Mouse (Mus musculus) liver, embryonic 16.5 days (tissue): ENCODE results near the gene Rpgrip1l. TPM values are rescaled to one million over a fixed set of nuclear protein-coding genes. Genes with fewer than 3 reads are reported as not detected.

ENCODE experiments used
- ATAC-seq: fragments of 200-750 bp; cut with Nextera tagmentation; 2 replicates; pipeline ENCODE4 v1.8.0; 2017; ENCODE audit warnings: low read depth, mild to moderate bottlenecking, moderate number of reproducible peaks, moderate library complexity
- H3K27ac ChIP-seq: fragments of 300-500 bp; sonication (generic); 2 replicates; pipeline ENCODE4 v1.5.1; 2014; ENCODE audit warnings: mild to moderate bottlenecking, low read length
- H3K27me3 ChIP-seq: fragments of 300-500 bp; sonication (generic); 2 replicates; pipeline ENCODE4 v1.6.1; 2014; ENCODE audit warnings: low read depth, low read length, mixed read lengths; ENCODE audit not compliant: control insufficient read depth, insufficient read depth
- H3K36me3 ChIP-seq: fragments of 300-500 bp; sonication (generic); 2 replicates; pipeline ENCODE4 v1.6.1; 2014; ENCODE audit warnings: mild to moderate bottlenecking; ENCODE audit not compliant: control insufficient read depth, insufficient read depth
- H3K4me1 ChIP-seq: fragments of 300-500 bp; sonication (generic); 2 replicates; pipeline ENCODE4 v1.6.1; 2014; ENCODE audit warnings: low read depth, low read length, mixed read lengths; ENCODE audit not compliant: control insufficient read depth
- H3K4me2 ChIP-seq: fragments of 300-500 bp; sonication (generic); 2 replicates; pipeline ENCODE4 v1.6.1; 2014; ENCODE audit warnings: low read depth, low read length, mixed read lengths
- H3K4me3 ChIP-seq: fragments of 300-500 bp; sonication (generic); 2 replicates; pipeline ENCODE4 v1.5.1; 2014; ENCODE audit warnings: low read depth, mild to moderate bottlenecking, low read length
- H3K9ac ChIP-seq: fragments of 300-500 bp; sonication (generic); 2 replicates; pipeline ENCODE4 v1.6.1; 2014; ENCODE audit warnings: low read depth, low read length
- H3K9me3 ChIP-seq: fragments of 300-500 bp; sonication (generic); replicated peaks from 2 replicates; pipeline ENCODE4 v1.6.1; 2016; ENCODE audit warnings: low read length; ENCODE audit not compliant: control insufficient read depth
- WGBS: fragments of 180-500 bp; shearing (Covaris S2); extraction: QIAGEN DNeasy Blood & Tissue Kit; methylation state at CpG from one replicate; pipeline ENCODE4 v1.1.7; 2014; ENCODE audit not compliant: insufficient replicate concordance; 5-methylcytosine and 5-hydroxymethylcytosine counted together
- polyA plus RNA-seq: library from polyadenylated mRNA; unstranded; fragments of >200 nt; fragmentation: Nextera tagmentation; extraction: Ambion mirVana; gene quantifications from 2 replicates; pipeline ENCODE4 v1.2.1, GENCODE M21; 2015

Rpgrip1l gene
- polyA plus RNA-seq, 1 experiment from 2014 or later = 2.0 TPM

DNA sequence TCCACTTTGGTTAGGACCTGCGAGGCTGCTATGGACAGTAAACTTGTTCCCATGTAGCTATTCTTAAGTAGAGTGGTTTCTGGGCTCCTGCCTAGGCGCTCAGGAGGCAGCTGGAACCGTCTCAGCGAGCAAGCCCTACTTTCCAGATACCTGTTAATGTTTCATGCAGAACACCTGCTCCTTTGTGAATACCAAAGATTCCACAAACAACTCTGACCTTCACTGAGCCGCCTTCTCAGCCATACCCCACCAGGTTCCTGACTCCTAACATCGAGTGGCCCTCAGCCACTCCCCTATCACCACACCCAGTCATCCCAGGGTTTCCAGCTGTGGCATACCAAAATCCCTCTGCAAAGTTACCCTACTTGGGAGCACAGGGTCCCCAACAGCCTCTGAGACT is 142.9 kb downstream of the Rpgrip1l start:
- no peaks in the 10 kb centered on the region for H3K27me3 ChIP-seq
- WGBS = 66% methylated on average over 6 of the region's 6 CpGs
- H3K27ac ChIP-seq = no peak overlapping the region
- H3K4me1 ChIP-seq = no peaks in the 10 kb centered on the region
- no peak overlapping the region for H3K4me3 ChIP-seq
- H3K4me2 ChIP-seq = no peak overlapping the region
- no peaks in the 10 kb centered on the region for H3K36me3 ChIP-seq
- ATAC-seq = no peak
- H3K9me3 ChIP-seq = no peaks in the 10 kb centered on the region
- no peak overlapping the region for H3K9ac ChIP-seq

Other genes starting within 250 kb of the Rpgrip1l start
- 6.0 and 6.1 TPM in 2 replicates for gene Rbl2, start 243.2 kb downstream of the Rpgrip1l start, polyA plus RNA-seq
- 6.5 and 7.7 TPM in 2 replicates for gene Aktip, start 113.3 kb downstream of the Rpgrip1l start, polyA plus RNA-seq
- gene Fto, start 263 bp upstream of the Rpgrip1l start, polyA plus RNA-seq = 18.2 and 19.9 TPM in 2 replicates